Mouse (Mus musculus) bone marrow macrophage, adult 2 months (primary cell): ENCODE measurements around the gene Dnaaf5.

ENCODE experiments used
- CTCF ChIP-seq: IDR thresholded peaks from 2 replicates; pipeline ENCODE4 v1.5.1; 2012; ENCODE audit warnings: low read depth, mild to moderate bottlenecking, low read length, moderate library complexity
- POLR2A ChIP-seq: IDR thresholded peaks from 2 replicates; pipeline ENCODE4 v1.6.1; 2012; ENCODE audit warnings: mild to moderate bottlenecking, low read depth, low read length, borderline replicate concordance

DNA sequence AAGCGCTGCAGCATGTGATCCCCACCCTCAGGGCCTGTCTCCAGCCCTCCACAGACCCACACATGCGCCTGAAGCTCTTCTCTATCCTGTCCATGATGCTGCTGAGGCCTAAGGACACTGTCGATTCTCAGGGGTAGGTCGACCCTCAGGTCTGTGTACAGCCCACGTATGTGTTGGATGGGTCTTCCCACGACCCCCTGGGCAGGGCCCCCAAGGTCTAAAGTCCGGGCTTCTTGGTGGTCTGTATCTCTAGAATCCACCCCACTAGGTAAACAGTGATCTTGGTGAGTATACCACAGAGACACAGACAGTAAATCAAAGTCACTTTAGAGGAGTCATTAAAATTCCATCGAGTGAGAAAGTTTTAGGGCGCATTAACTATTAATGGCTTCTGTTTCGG, 24.1 kb downstream of the Dnaaf5 start:
- TF ChIP-seq CTCF (no peak), POLR2A (no peak)
